Mouse (Mus musculus): ENCODE data around the gene Gpr162. TPM values are rescaled to one million over a fixed set of nuclear protein-coding genes. Genes with fewer than 3 reads are reported as not detected.
"Not testable (repeated sequence)": the region's sequence is repeated elsewhere in the genome, so short reads cannot be mapped to it uniquely, and the experiment has no call there.

The Gpr162 gene
- total and polyA plus RNA-seq, 2 experiments from 2014 or later: 38.1 to 160 TPM

- H3K4me3 ChIP-seq (ENCODE audit: low read depth, low read length): no peak overlapping the region
- no peak overlapping the region for H3K27ac ChIP-seq (ENCODE audit: low read depth, low read length)
- no peaks in the 10 kb centered on the region for H3K27me3 ChIP-seq (ENCODE audit: insufficient read depth, low read length)
- WGBS: 71% methylated on average over 10 of the region's 10 CpGs
- TF ChIP-seq CTCF (IDR thresholded peaks at IDR 0.05; ENCODE audit: low read depth): no peak
- H3K9me3 ChIP-seq (ENCODE audit: low read length): no peaks in the 10 kb centered on the region
- H3K4me2 ChIP-seq (ENCODE audit: low read depth): no peak overlapping the region
- H3K36me3 ChIP-seq (ENCODE audit: insufficient read depth): no peaks in the 10 kb centered on the region; the same call in 1 of the 2 replicates
- DNase-seq (no peak), ATAC-seq (no peak)
- 0 out of 2 replicates have a peak, but pooled peaks cover under 1% of the 10 kb centered on the region for H3K4me1 ChIP-seq (ENCODE audit: insufficient read depth)
- no peak overlapping the region for H3K9ac ChIP-seq
Observed at GRCm38 (mm10) chr6:124835531-124835930, 28.3 kb downstream of the Gpr162 start.

- Histone ChIP-seq H3K4me2 (ENCODE audit: low read depth) (no peak overlapping the region), H3K27me3 (ENCODE audit: insufficient read depth, low read length) (no peaks in the 10 kb centered on the region), H3K36me3 (ENCODE audit: insufficient read depth) (no peaks in the 10 kb centered on the region; the same call in 1 of the 2 replicates), H3K27ac (ENCODE audit: low read depth, low read length) (no peak overlapping the region), H3K4me1 (ENCODE audit: insufficient read depth) (0 out of 2 replicates have a peak, but pooled peaks cover 4% of the 10 kb centered on the region), H3K4me3 (ENCODE audit: low read depth, low read length) (no peak overlapping the region), H3K9me3 (ENCODE audit: low read length) (no peaks in the 10 kb centered on the region), H3K9ac (no peak overlapping the region)
- WGBS: 84% methylated on average over 6 of the region's 6 CpGs
- TF ChIP-seq CTCF (IDR thresholded peaks at IDR 0.05; ENCODE audit: low read depth): no peak
- DNase-seq: no peak
- ATAC-seq: no peak
Observed at GRCm38 (mm10) chr6:124834512-124835081, 29.2 kb downstream of the Gpr162 start.

- no peak overlapping the region for H3K4me3 ChIP-seq (ENCODE audit: low read depth, low read length)
Observed at GRCm38 (mm10) chr6:124831649-124832048, 32.1 kb downstream of the Gpr162 start.

GRCm38 (mm10) chr6:124831199-124831598 is 32.6 kb downstream of the Gpr162 start:
- not testable (repeated sequence) for H3K4me3 ChIP-seq (ENCODE audit: low read depth, low read length); ATAC-seq; DNase-seq; H3K9ac ChIP-seq; H3K4me1 ChIP-seq (ENCODE audit: insufficient read depth); H3K27me3 ChIP-seq (ENCODE audit: insufficient read depth, low read length); H3K36me3 ChIP-seq (ENCODE audit: insufficient read depth); H3K4me2 ChIP-seq (ENCODE audit: low read depth); H3K27ac ChIP-seq (ENCODE audit: low read depth, low read length); H3K9me3 ChIP-seq (ENCODE audit: low read length)
- 88% methylated on average over 4 of the region's 4 CpGs for WGBS

More at GRCm38 (mm10) chr6:124831649-124832048, 32.1 kb downstream of the Gpr162 start:
- no peaks in the 10 kb centered on the region for H3K9me3 ChIP-seq (ENCODE audit: low read length)
- DNase-seq: no peak
- H3K36me3 ChIP-seq (ENCODE audit: insufficient read depth): no peaks in the 10 kb centered on the region; the same call in 1 of the 2 replicates
- no peak for ATAC-seq
- 91% methylated on average over 8 of the region's 8 CpGs for WGBS
- H3K27ac ChIP-seq (ENCODE audit: low read depth, low read length): no peak overlapping the region
- H3K9ac ChIP-seq: no peak overlapping the region
- no peak for TF ChIP-seq CTCF (IDR thresholded peaks at IDR 0.05; ENCODE audit: low read depth)
- H3K4me1 ChIP-seq (ENCODE audit: insufficient read depth): 0 out of 2 replicates have a peak, but pooled peaks cover 4% of the 10 kb centered on the region
- H3K4me2 ChIP-seq (ENCODE audit: low read depth): no peak overlapping the region
- H3K27me3 ChIP-seq (ENCODE audit: insufficient read depth, low read length): no peaks in the 10 kb centered on the region

- DNase-seq (peak; percentile 96), ATAC-seq (peak; percentile 81)
- H3K4me3 ChIP-seq (ENCODE audit: low read depth, low read length): peak overlapping the region; percentile 55
- peak overlapping the region; percentile 59 for H3K4me2 ChIP-seq (ENCODE audit: low read depth)
- H3K4me1 ChIP-seq (ENCODE audit: insufficient read depth): 0 out of 2 replicates have a peak, but pooled peaks cover 4% of the 10 kb centered on the region
- no peaks in the 10 kb centered on the region for H3K9me3 ChIP-seq (ENCODE audit: low read length)
- WGBS: under 1% methylated on average over 38 of the region's 38 CpGs
- peak; percentile 19 for TF ChIP-seq CTCF (IDR thresholded peaks at IDR 0.05; ENCODE audit: low read depth)
- peak overlapping the region; percentile 74 for H3K27ac ChIP-seq (ENCODE audit: low read depth, low read length)
- no peaks in the 10 kb centered on the region for H3K27me3 ChIP-seq (ENCODE audit: insufficient read depth, low read length)
- H3K9ac ChIP-seq: peak overlapping the region; percentile 37
- H3K36me3 ChIP-seq (ENCODE audit: insufficient read depth): peaks cover 14% of the 10 kb centered on the region
Observed at GRCm38 (mm10) chr6:124829799-124830700, 33.7 kb downstream of the Gpr162 start.

GRCm38 (mm10) chr6:124828868-124829798 is 34.6 kb downstream of the Gpr162 start, which contains the start of the genes Usp5 and Cdca3:
TSS of gene Usp5 (minus strand) at chr6:124829484.
TSS of gene Cdca3 (plus strand) at chr6:124829547.
- DNase-seq: peak; percentile 100
- H3K4me2 ChIP-seq (ENCODE audit: low read depth): peak within 1 kb of the TSS; percentile 83
- H3K36me3 ChIP-seq (ENCODE audit: insufficient read depth): peaks cover 23% of the 10 kb centered on the region
- TF ChIP-seq CTCF (IDR thresholded peaks at IDR 0.05; ENCODE audit: low read depth): peak; percentile 52
- peak within 1 kb of the TSS; percentile 59 for H3K9ac ChIP-seq
- under 1% methylated on average over 54 of the region's 55 CpGs for WGBS
- no peaks in the 10 kb centered on the region for H3K9me3 ChIP-seq (ENCODE audit: low read length)
- 0 out of 2 replicates have a peak, but pooled peaks cover 4% of the 10 kb centered on the region for H3K4me1 ChIP-seq (ENCODE audit: insufficient read depth)
- H3K27ac ChIP-seq (ENCODE audit: low read depth, low read length): peak within 1 kb of the TSS; percentile 76
- peak; percentile 93 for ATAC-seq
- H3K4me3 ChIP-seq (ENCODE audit: low read depth, low read length): peak within 1 kb of the TSS; percentile 55
- no peaks in the 10 kb centered on the region for H3K27me3 ChIP-seq (ENCODE audit: insufficient read depth, low read length)

All from forebrain, postnatal 0 days (tissue).